Mouse (Mus musculus): ENCODE data around the gene Tbc1d13. TPM values are rescaled to one million over a fixed set of nuclear protein-coding genes. Genes with fewer than 3 reads are reported as not detected.
"Not testable (repeated sequence)": the region's sequence is repeated elsewhere in the genome, so short reads cannot be mapped to it uniquely, and the experiment has no call there.

Tbc1d13 gene
- total RNA-seq, 2 experiments from 2014 or later: 12.9 to 17.5 TPM

GRCm38 (mm10) chr2:30108260-30108659 lies 25.3 kb upstream of the Tbc1d13 start:
- no peak for DNase-seq
- no peak for TF ChIP-seq CTCF (IDR thresholded peaks at IDR 0.05)
- intact Hi-C loops (cut with DNase I): loop anchor here (10.0 kb wide), 1 partner anchor 57 kb away; no protein-coding TSS in a partner anchor
- H3K27ac ChIP-seq: no peak overlapping the region
- H3K4me3 ChIP-seq: no peak overlapping the region

GRCm38 (mm10) chr2:30111500-30111899 lies 22.0 kb upstream of the Tbc1d13 start:
- intact Hi-C loops (cut with DNase I): no loop called here
- TF ChIP-seq CTCF (IDR thresholded peaks at IDR 0.05): no peak
- H3K4me3 ChIP-seq: no peak overlapping the region
- DNase-seq: no peak
- H3K27ac ChIP-seq: no peak overlapping the region

GRCm38 (mm10) chr2:30112564-30112963 lies 21.0 kb upstream of the Tbc1d13 start:
- no peak overlapping the region for H3K27ac ChIP-seq
- intact Hi-C loops (cut with DNase I): no loop called here
- no peak for TF ChIP-seq CTCF (IDR thresholded peaks at IDR 0.05)
- no peak overlapping the region for H3K4me3 ChIP-seq
- DNase-seq: no peak

- intact Hi-C loops (cut with DNase I): no loop called here
- no peak overlapping the region for H3K27ac ChIP-seq
- no peak for DNase-seq
- TF ChIP-seq CTCF (IDR thresholded peaks at IDR 0.05): no peak
- H3K4me3 ChIP-seq: no peak overlapping the region
These were observed 13.9 kb upstream of the Tbc1d13 start for GRCm38 (mm10) chr2:30119641-30120051.

- Histone ChIP-seq H3K4me3 (no peak overlapping the region), H3K27ac (no peak overlapping the region)
- TF ChIP-seq CTCF (IDR thresholded peaks at IDR 0.05): no peak
- intact Hi-C loops (cut with DNase I): no loop called here
- no peak for DNase-seq
These were observed 13.3 kb upstream of the Tbc1d13 start for GRCm38 (mm10) chr2:30120269-30120668.

- H3K27ac ChIP-seq: no peak overlapping the region
- intact Hi-C loops (cut with DNase I): no loop called here
- no peak for TF ChIP-seq CTCF (IDR thresholded peaks at IDR 0.05)
- no peak overlapping the region for H3K4me3 ChIP-seq
- no peak for DNase-seq
These were observed 10.8 kb upstream of the Tbc1d13 start for GRCm38 (mm10) chr2:30122766-30123165.

GRCm38 (mm10) chr2:30123729-30124471 lies 9.6 kb upstream of the Tbc1d13 start:
- H3K27ac ChIP-seq: peak overlapping the region; percentile 98

GRCm38 (mm10) chr2:30124472-30125274 lies 8.9 kb upstream of the Tbc1d13 start, which contains the start of gene Zer1:
Gene Zer1, minus strand, starts transcription at chr2:30124585.
- Histone ChIP-seq H3K27ac (peak within 1 kb of the TSS; percentile 98), H3K4me3 (peak within 1 kb of the TSS; percentile 80)
- intact Hi-C loops (cut with DNase I): loop anchor here (1.0 kb wide), 1 partner anchor 146 kb away; no protein-coding TSS in a partner anchor
- no peak for TF ChIP-seq CTCF (IDR thresholded peaks at IDR 0.05)
- peak; percentile 99 for DNase-seq

More at GRCm38 (mm10) chr2:30123729-30124471, 9.6 kb upstream of the Tbc1d13 start:
- peak overlapping the region; percentile 80 for H3K4me3 ChIP-seq
- intact Hi-C loops (cut with DNase I): loop anchor here (1.0 kb wide), 1 partner anchor 146 kb away; no protein-coding TSS in a partner anchor
- no peak for TF ChIP-seq CTCF (IDR thresholded peaks at IDR 0.05)
- no peak for DNase-seq

- peak; percentile 86 for TF ChIP-seq CTCF (IDR thresholded peaks at IDR 0.05)
- no peak for DNase-seq
- Histone ChIP-seq H3K4me3 (no peak overlapping the region), H3K27ac (no peak overlapping the region)
- intact Hi-C loops (cut with DNase I): loop anchor here (1.0 kb wide), 1 partner anchor 34 kb away; no protein-coding TSS in a partner anchor
These were observed 4.8 kb upstream of the Tbc1d13 start for GRCm38 (mm10) chr2:30128789-30129188.

- no peak overlapping the region for H3K27ac ChIP-seq
- H3K4me3 ChIP-seq: no peak overlapping the region
- no peak for TF ChIP-seq CTCF (IDR thresholded peaks at IDR 0.05)
- intact Hi-C loops (cut with DNase I): no loop called here
- no peak for DNase-seq
These were observed 3.4 kb upstream of the Tbc1d13 start for GRCm38 (mm10) chr2:30130156-30130555.

- H3K4me3 ChIP-seq; H3K27ac ChIP-seq; DNase-seq; intact Hi-C loops (cut with DNase I): not testable (repeated sequence)
These were observed 2.3 kb upstream of the Tbc1d13 start for GRCm38 (mm10) chr2:30131240-30131639.

GRCm38 (mm10) chr2:30132801-30133612 lies 539 bp upstream of the Tbc1d13 start:
- DNase-seq: peak; percentile 52
- Histone ChIP-seq H3K4me3 (peak overlapping the region; percentile 90), H3K27ac (peak overlapping the region; percentile 98)
- intact Hi-C loops (cut with DNase I): no loop called here
- TF ChIP-seq CTCF (IDR thresholded peaks at IDR 0.05): no peak
